Mouse (Mus musculus) neural tube, embryonic 12.5 days (tissue): ENCODE measurements around the gene Dip2c. TPM values are rescaled to one million over a fixed set of nuclear protein-coding genes. Genes with fewer than 3 reads are reported as not detected.
A peak's percentile ranks its signal among the peaks of the same experiment; 100 is the strongest.

ENCODE experiments used
- ATAC-seq: fragments of 200-750 bp; cut with Nextera tagmentation; 2 replicates; pipeline ENCODE4 v1.8.0; 2017; ENCODE audit warnings: low read depth, mild to moderate bottlenecking, moderate TSS enrichment, moderate library complexity; ENCODE audit not compliant: low FRiP score
- H3K27ac ChIP-seq: fragments of 300-500 bp; sonication (generic); 2 replicates; pipeline ENCODE4 v1.5.1; 2016
- H3K27me3 ChIP-seq: fragments of 300-500 bp; sonication (generic); replicated peaks from 2 replicates; pipeline ENCODE4 v1.6.1; 2016; ENCODE audit warnings: mild to moderate bottlenecking
- H3K36me3 ChIP-seq: fragments of 300-500 bp; sonication (generic); 2 replicates; pipeline ENCODE4 v1.6.1; 2016; ENCODE audit warnings: mild to moderate bottlenecking
- H3K4me1 ChIP-seq: fragments of 300-500 bp; sonication (generic); 2 replicates; pipeline ENCODE4 v1.6.1; 2016
- H3K4me2 ChIP-seq: fragments of 300-500 bp; sonication (generic); replicated peaks from 2 replicates; pipeline ENCODE4 v1.6.1; 2016; ENCODE audit warnings: mild to moderate bottlenecking
- H3K4me3 ChIP-seq: fragments of 300-500 bp; sonication (generic); 2 replicates; pipeline ENCODE4 v1.5.1; 2016
- H3K9ac ChIP-seq: fragments of 300-500 bp; sonication (generic); 2 replicates; pipeline ENCODE4 v1.6.1; 2016; ENCODE audit warnings: mild to moderate bottlenecking
- H3K9me3 ChIP-seq: fragments of 300-500 bp; sonication (generic); 2 replicates; pipeline ENCODE4 v1.6.1; 2016; ENCODE audit warnings: mild to moderate bottlenecking
- WGBS: fragments of 180-500 bp; shearing (Covaris S2); methylation state at CpG from one replicate; pipeline ENCODE4 v1.1.7; 2016; 5-methylcytosine and 5-hydroxymethylcytosine counted together
- polyA plus RNA-seq: library from polyadenylated mRNA; unstranded; fragments of >200 nt; fragmentation: Nextera tagmentation; extraction: Ambion mirVana; gene quantifications from 2 replicates; pipeline ENCODE4 v1.2.1, GENCODE M21; 2016

The Dip2c gene
- polyA plus RNA-seq, 1 experiment from 2014 or later = 12.0 TPM

- ATAC-seq = no peak
- WGBS = 90% methylated on average over 6 of the region's 6 CpGs
- no peaks in the 10 kb centered on the region for H3K27me3 ChIP-seq
- H3K27ac ChIP-seq = no peak overlapping the region
- H3K4me3 ChIP-seq = no peak overlapping the region
- no peaks in the 10 kb centered on the region for H3K4me1 ChIP-seq
- no peak overlapping the region for H3K4me2 ChIP-seq
- H3K9me3 ChIP-seq = no peaks in the 10 kb centered on the region
- H3K36me3 ChIP-seq = no peaks in the 10 kb centered on the region
- H3K9ac ChIP-seq = no peak overlapping the region
Measured at GRCm38 (mm10) chr13:9296285-9296684, 20.0 kb downstream of the Dip2c start.

- Histone ChIP-seq H3K27me3 (no peaks in the 10 kb centered on the region), H3K27ac (no peak overlapping the region), H3K4me1 (no peaks in the 10 kb centered on the region), H3K36me3 (no peaks in the 10 kb centered on the region), H3K4me3 (no peak overlapping the region), H3K9ac (no peak overlapping the region), H3K9me3 (no peaks in the 10 kb centered on the region), H3K4me2 (no peak overlapping the region)
- no peak for ATAC-seq
- 92% methylated on average over 3 of the region's 3 CpGs for WGBS
Measured at GRCm38 (mm10) chr13:9297266-9297665, 20.9 kb downstream of the Dip2c start.

DNA sequence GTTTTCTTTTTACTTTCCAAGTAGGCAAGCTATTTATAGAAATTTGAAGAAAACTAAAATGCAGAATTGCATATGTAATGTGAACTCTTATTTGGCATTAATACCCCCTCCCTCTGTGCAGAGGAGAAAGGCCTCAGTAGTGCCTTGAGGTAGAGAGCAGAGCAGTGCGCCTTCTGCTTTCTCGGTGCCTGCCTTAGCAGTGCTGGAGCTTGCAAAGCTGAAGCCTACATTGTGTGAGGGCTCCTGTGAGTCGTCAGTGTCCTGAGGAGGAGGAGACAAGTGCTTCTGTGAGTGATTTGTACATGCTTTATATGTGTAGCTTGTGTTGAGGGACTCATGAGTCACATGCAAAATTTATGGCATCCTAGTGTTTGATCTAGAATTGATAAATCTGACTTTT, 21.4 kb downstream of the Dip2c start:
- Histone ChIP-seq H3K4me1 (no peaks in the 10 kb centered on the region), H3K4me3 (no peak overlapping the region), H3K27me3 (no peaks in the 10 kb centered on the region), H3K9me3 (no peaks in the 10 kb centered on the region), H3K4me2 (no peak overlapping the region), H3K27ac (no peak overlapping the region), H3K9ac (no peak overlapping the region), H3K36me3 (no peaks in the 10 kb centered on the region)
- 65% methylated on average over 3 of the region's 3 CpGs for WGBS
- no peak for ATAC-seq

- Histone ChIP-seq H3K4me3 (no peak overlapping the region), H3K9ac (no peak overlapping the region), H3K27me3 (no peaks in the 10 kb centered on the region), H3K4me1 (0 out of 2 replicates have a peak, but pooled peaks cover 3% of the 10 kb centered on the region), H3K9me3 (no peaks in the 10 kb centered on the region), H3K36me3 (no peaks in the 10 kb centered on the region), H3K4me2 (no peak overlapping the region), H3K27ac (no peak overlapping the region)
- no peak for ATAC-seq
- 74% methylated on average over 2 of the region's 2 CpGs for WGBS
Measured at GRCm38 (mm10) chr13:9299657-9300056, 23.3 kb downstream of the Dip2c start.

- Histone ChIP-seq H3K4me1 (0 out of 2 replicates have a peak, but pooled peaks cover 3% of the 10 kb centered on the region), H3K9ac (no peak overlapping the region), H3K27ac (no peak overlapping the region), H3K36me3 (no peaks in the 10 kb centered on the region), H3K4me2 (no peak overlapping the region), H3K27me3 (no peaks in the 10 kb centered on the region), H3K4me3 (no peak overlapping the region), H3K9me3 (no peaks in the 10 kb centered on the region)
- no peak for ATAC-seq
- 48% methylated on average over 6 of the region's 6 CpGs for WGBS
Measured at GRCm38 (mm10) chr13:9308863-9309262, 32.5 kb downstream of the Dip2c start.

- H3K36me3 ChIP-seq = no peaks in the 10 kb centered on the region
- no peak overlapping the region for H3K27ac ChIP-seq
- H3K9ac ChIP-seq = no peak overlapping the region
- ATAC-seq = no peak
- H3K4me1 ChIP-seq = 0 out of 2 replicates have a peak, but pooled peaks cover 4% of the 10 kb centered on the region
- H3K9me3 ChIP-seq = no peaks in the 10 kb centered on the region
- no peak overlapping the region for H3K4me2 ChIP-seq
- 86% methylated on average over 1 of the region's 1 CpGs for WGBS
- H3K27me3 ChIP-seq = no peaks in the 10 kb centered on the region
- no peak overlapping the region for H3K4me3 ChIP-seq
Measured at GRCm38 (mm10) chr13:9310806-9311205, 34.5 kb downstream of the Dip2c start.

GRCm38 (mm10) chr13:9312916-9313315, 36.6 kb downstream of the Dip2c start:
- no peaks in the 10 kb centered on the region for H3K9me3 ChIP-seq
- no peak overlapping the region for H3K27ac ChIP-seq
- no peak overlapping the region for H3K9ac ChIP-seq
- ATAC-seq = no peak
- no peaks in the 10 kb centered on the region for H3K36me3 ChIP-seq
- no peaks in the 10 kb centered on the region for H3K27me3 ChIP-seq
- H3K4me2 ChIP-seq = no peak overlapping the region
- H3K4me3 ChIP-seq = no peak overlapping the region
- 0 out of 2 replicates have a peak, but pooled peaks cover 4% of the 10 kb centered on the region for H3K4me1 ChIP-seq

- H3K27me3 ChIP-seq = no peaks in the 10 kb centered on the region
Measured at GRCm38 (mm10) chr13:9314099-9314712, 37.9 kb downstream of the Dip2c start.

GRCm38 (mm10) chr13:9314713-9315112, 38.4 kb downstream of the Dip2c start:
- Histone ChIP-seq H3K4me1 (0 out of 2 replicates have a peak, but pooled peaks cover 4% of the 10 kb centered on the region), H3K36me3 (no peaks in the 10 kb centered on the region), H3K4me3 (no peak overlapping the region), H3K27me3 (no peaks in the 10 kb centered on the region), H3K9ac (no peak overlapping the region), H3K9me3 (no peaks in the 10 kb centered on the region), H3K4me2 (no peak overlapping the region), H3K27ac (no peak overlapping the region)
- ATAC-seq = no peak
- WGBS = 77% methylated on average over 4 of the region's 4 CpGs

More at GRCm38 (mm10) chr13:9314099-9314712, 37.9 kb downstream of the Dip2c start:
- no peak overlapping the region for H3K4me3 ChIP-seq
- H3K27ac ChIP-seq = no peak overlapping the region
- 78% methylated on average over 2 of the region's 2 CpGs for WGBS
- ATAC-seq = no peak
- H3K9ac ChIP-seq = no peak overlapping the region
- 0 out of 2 replicates have a peak, but pooled peaks cover 4% of the 10 kb centered on the region for H3K4me1 ChIP-seq
- H3K36me3 ChIP-seq = no peaks in the 10 kb centered on the region
- H3K4me2 ChIP-seq = no peak overlapping the region
- H3K9me3 ChIP-seq = no peaks in the 10 kb centered on the region

DNA sequence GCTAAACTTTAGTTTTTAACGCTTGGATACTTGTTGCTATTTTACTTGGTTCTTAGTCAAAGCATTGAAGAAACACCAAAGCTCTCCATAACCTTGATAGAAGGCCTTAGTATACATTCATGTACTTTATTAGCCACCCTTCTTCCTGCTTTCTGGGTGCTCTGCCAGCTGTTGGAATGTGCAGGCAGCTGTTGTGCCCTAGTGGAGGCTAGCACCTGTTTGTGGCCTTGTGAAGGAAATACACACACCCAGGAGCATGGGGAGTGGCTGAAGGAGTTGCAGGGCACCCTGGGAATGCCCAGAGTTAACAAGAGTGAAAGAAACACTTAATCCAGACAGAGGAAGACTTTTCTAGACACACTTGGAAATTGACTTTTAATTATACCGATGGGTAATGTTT, 43.4 kb downstream of the Dip2c start:
- H3K9me3 ChIP-seq = no peaks in the 10 kb centered on the region
- no peak overlapping the region for H3K4me2 ChIP-seq
- no peak overlapping the region for H3K27ac ChIP-seq
- no peak overlapping the region for H3K4me3 ChIP-seq
- no peak for ATAC-seq
- no peaks in the 10 kb centered on the region for H3K36me3 ChIP-seq
- 87% methylated on average over 2 of the region's 2 CpGs for WGBS
- H3K9ac ChIP-seq = no peak overlapping the region
- no peaks in the 10 kb centered on the region for H3K27me3 ChIP-seq
- H3K4me1 ChIP-seq = no peaks in the 10 kb centered on the region

DNA sequence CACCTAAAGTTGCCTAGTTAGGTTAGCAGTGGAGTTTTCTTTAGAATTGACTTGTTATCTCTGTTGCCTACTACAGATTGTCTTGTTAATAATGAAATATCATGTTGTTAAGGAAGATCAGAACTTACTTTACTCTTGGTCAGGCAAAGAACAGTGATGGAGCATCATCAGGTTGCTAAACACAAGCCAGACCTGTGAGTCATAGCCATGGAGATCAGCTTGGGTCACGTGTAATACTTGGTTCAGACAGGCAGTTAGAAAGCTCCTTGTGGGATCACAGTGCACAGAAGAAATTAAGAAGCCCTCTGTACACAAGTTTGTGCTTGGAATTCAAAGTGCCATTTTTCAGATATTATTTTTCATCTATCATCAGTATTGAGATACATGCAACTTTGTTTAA, 48.9 kb downstream of the Dip2c start:
- Histone ChIP-seq H3K36me3 (no peaks in the 10 kb centered on the region), H3K9me3 (no peaks in the 10 kb centered on the region), H3K4me2 (no peak overlapping the region), H3K4me1 (peaks cover 5% of the 10 kb centered on the region; the same call in 1 of the 2 replicates), H3K27me3 (no peaks in the 10 kb centered on the region), H3K9ac (no peak overlapping the region), H3K4me3 (no peak overlapping the region), H3K27ac (no peak overlapping the region)
- WGBS = 79% methylated on average over 1 of the region's 1 CpGs
- no peak for ATAC-seq

DNA sequence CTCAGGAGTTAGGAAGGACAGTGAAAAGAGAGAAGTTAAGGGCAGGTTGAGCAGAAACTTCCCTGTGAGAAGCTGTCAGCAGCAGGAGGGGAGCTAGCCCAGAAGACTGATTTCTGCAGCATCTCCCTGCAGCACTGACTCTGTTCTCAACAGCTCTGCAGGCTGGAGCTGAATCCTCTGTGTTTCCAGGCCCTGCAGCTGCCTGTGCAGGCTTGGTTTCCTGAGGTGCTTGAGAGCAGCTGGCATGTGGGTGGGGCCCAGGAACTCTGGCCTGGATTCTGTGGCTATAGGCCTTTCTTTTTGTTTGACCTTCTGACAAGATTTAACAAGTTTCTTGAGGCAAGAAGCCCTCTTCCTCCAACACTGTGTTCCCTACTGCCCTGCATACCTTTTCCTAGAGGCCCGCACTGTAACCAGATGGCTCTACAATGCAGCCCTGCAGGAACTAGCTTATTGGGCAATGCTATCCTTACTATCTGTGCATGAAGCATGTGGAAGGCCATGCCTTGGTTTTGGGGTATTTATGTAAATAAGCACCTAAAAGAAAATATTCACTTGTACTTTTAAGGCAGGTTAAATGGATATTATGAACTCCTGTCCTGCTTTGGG, 53.1 kb downstream of the Dip2c start:
- H3K36me3 ChIP-seq = no peaks in the 10 kb centered on the region
- H3K27ac ChIP-seq = no peak overlapping the region
- H3K4me2 ChIP-seq = no peak overlapping the region
- H3K4me3 ChIP-seq = no peak overlapping the region
- WGBS = 63% methylated on average over 1 of the region's 1 CpGs
- H3K9me3 ChIP-seq = no peaks in the 10 kb centered on the region
- H3K9ac ChIP-seq = no peak overlapping the region
- peaks cover 5% of the 10 kb centered on the region; the same call in 1 of the 2 replicates for H3K4me1 ChIP-seq
- H3K27me3 ChIP-seq = no peaks in the 10 kb centered on the region
- peak; percentile 70; the same call in 1 of the 2 replicates for ATAC-seq

- H3K27me3 ChIP-seq = no peaks in the 10 kb centered on the region
- no peak overlapping the region for H3K4me2 ChIP-seq
- H3K27ac ChIP-seq = no peak overlapping the region
- H3K9me3 ChIP-seq = no peaks in the 10 kb centered on the region
- H3K36me3 ChIP-seq = no peaks in the 10 kb centered on the region
- no peak overlapping the region for H3K4me3 ChIP-seq
- no peak overlapping the region for H3K9ac ChIP-seq
- H3K4me1 ChIP-seq = peaks cover 5% of the 10 kb centered on the region; the same call in 1 of the 2 replicates
- ATAC-seq = no peak
Measured at GRCm38 (mm10) chr13:9333187-9333586, 56.9 kb downstream of the Dip2c start.
